Mouse (Mus musculus): ENCODE measurements around the gene Dusp7. TPM values are rescaled to one million over a fixed set of nuclear protein-coding genes. Genes with fewer than 3 reads are reported as not detected.

The Dusp7 gene
- total and polyA plus RNA-seq, 3 experiments, result 5.5 to 12.2 TPM; not detected in 1

- DNase-seq (ENCODE audit: low read depth, low spot score), result no peak
- no peak overlapping the region for H3K27ac ChIP-seq (ENCODE audit: control insufficient read depth, low read depth, low read length)
- peaks cover 0 to 23% of the 10 kb centered on the region in 2 experiments; a peak in 2 of 4 replicates for H3K4me1 ChIP-seq (ENCODE audit: control insufficient read depth in 1 of 2, insufficient read depth in 2 of 2, low read length in 2 of 2)
- H3K9me3 ChIP-seq (replicated peaks; ENCODE audit: insufficient read depth, low read length), result no peaks in the 10 kb centered on the region
- no peak for TF ChIP-seq CHD2 (IDR thresholded peaks at IDR 0.05; ENCODE audit: low read length)
- no peak for TF ChIP-seq MYB (IDR thresholded peaks at IDR 0.05; ENCODE audit: low read depth, low read length)
- no peak for TF ChIP-seq MAFK (IDR thresholded peaks at IDR 0.05; ENCODE audit: borderline replicate concordance, low read depth, low read length)
- no peak for TF ChIP-seq SIN3A (IDR thresholded peaks at IDR 0.05; ENCODE audit: low read length)
- TF ChIP-seq TAL1 (IDR thresholded peaks at IDR 0.05; ENCODE audit: low read length), result no peak
- no peak for TF ChIP-seq KAT2A (conservative IDR thresholded peaks at IDR 0.05; ENCODE audit: low read depth, low read length)
- no peak for TF ChIP-seq RCOR1 (IDR thresholded peaks at IDR 0.05; ENCODE audit: low read depth, low read length)
- no peak for TF ChIP-seq GATA1 (IDR thresholded peaks at IDR 0.05; ENCODE audit: low read depth, low read length)
- no peak for TF ChIP-seq MYC (IDR thresholded peaks at IDR 0.05; ENCODE audit: low read depth, low read length)
- no peak for TF ChIP-seq GABPA (IDR thresholded peaks at IDR 0.05; ENCODE audit: low read depth, low read length)
- no peak for TF ChIP-seq TBP (IDR thresholded peaks at IDR 0.05; ENCODE audit: low read depth, low read length)
- no peaks in the 10 kb centered on the region for H3K79me2 ChIP-seq (ENCODE audit: control insufficient read depth, insufficient read depth, low read length, poor library complexity)
- no peak overlapping the region for H3K9ac ChIP-seq (ENCODE audit: control insufficient read depth, low read depth, low read length, poor library complexity, severe bottlenecking)
- no peaks in the 10 kb centered on the region; a peak in 1 of 4 replicates for H3K27me3 ChIP-seq (ENCODE audit: control insufficient read depth in 1 of 2, insufficient read depth in 2 of 2, low read length in 2 of 2)
- H3K4me3 ChIP-seq (ENCODE audit: control insufficient read depth in 1 of 2, insufficient read depth in 1 of 2, low read depth in 2 of 2, low read length in 2 of 2), result 0 out of 4 replicates have a peak overlapping the region, but pooled peaks of 1 of the 2 experiments have one; percentile 6
- H3K36me3 ChIP-seq (ENCODE audit: control insufficient read depth in 1 of 2, insufficient read depth in 2 of 2, low read length in 2 of 2), result peaks cover 0 to 2% of the 10 kb centered on the region in 2 experiments; a peak in 2 of 4 replicates
Observed at GRCm38 (mm10) chr9:106421033-106421864, 52.8 kb downstream of the Dusp7 start.

DNA sequence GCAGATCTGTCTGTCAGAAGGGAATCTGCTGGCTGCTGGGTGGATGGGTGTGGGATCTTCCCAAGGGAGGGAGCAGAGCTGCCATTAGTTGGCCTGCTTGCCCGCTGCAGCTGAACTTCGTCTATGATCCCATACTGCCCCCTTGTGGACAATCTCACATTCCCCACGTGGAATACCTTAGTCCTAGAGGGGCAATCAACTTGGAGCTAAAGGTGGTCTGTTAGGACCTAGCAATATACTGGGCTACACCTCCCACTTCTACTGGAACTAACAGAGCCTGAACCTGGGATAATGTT lies 53.4 kb downstream of the Dusp7 start:
- H3K27ac ChIP-seq (ENCODE audit: control insufficient read depth, low read depth, low read length), result no peak overlapping the region
- H3K27me3 ChIP-seq (ENCODE audit: control insufficient read depth in 1 of 2, insufficient read depth in 2 of 2, low read length in 2 of 2), result no peaks in the 10 kb centered on the region; a peak in 1 of 4 replicates
- no peaks in the 10 kb centered on the region for H3K79me2 ChIP-seq (ENCODE audit: control insufficient read depth, insufficient read depth, low read length, poor library complexity)
- 0 out of 4 replicates have a peak overlapping the region, but pooled peaks of 1 of the 2 experiments have one; percentile 6 for H3K4me3 ChIP-seq (ENCODE audit: control insufficient read depth in 1 of 2, insufficient read depth in 1 of 2, low read depth in 2 of 2, low read length in 2 of 2)
- peaks cover 0 to 23% of the 10 kb centered on the region in 2 experiments; a peak in 2 of 4 replicates for H3K4me1 ChIP-seq (ENCODE audit: control insufficient read depth in 1 of 2, insufficient read depth in 2 of 2, low read length in 2 of 2)
- H3K9ac ChIP-seq (ENCODE audit: control insufficient read depth, low read depth, low read length, poor library complexity, severe bottlenecking), result no peak overlapping the region
- no peaks in the 10 kb centered on the region for H3K9me3 ChIP-seq (replicated peaks; ENCODE audit: insufficient read depth, low read length)
- peaks cover 0 to 2% of the 10 kb centered on the region in 2 experiments; a peak in 2 of 4 replicates for H3K36me3 ChIP-seq (ENCODE audit: control insufficient read depth in 1 of 2, insufficient read depth in 2 of 2, low read length in 2 of 2)
- peak; percentile 90 for DNase-seq (ENCODE audit: low read depth, low spot score)
- no peak for TF ChIP-seq CHD2 (IDR thresholded peaks at IDR 0.05; ENCODE audit: low read length)
- TF ChIP-seq USF2 (IDR thresholded peaks at IDR 0.05; ENCODE audit: borderline replicate concordance in 1 of 2, insufficient read depth in 1 of 2, low read depth in 1 of 2, low read length in 2 of 2), result no peak
- TF ChIP-seq TBP (IDR thresholded peaks at IDR 0.05; ENCODE audit: low read depth, low read length), result no peak
- TF ChIP-seq JUND (IDR thresholded peaks at IDR 0.05; ENCODE audit: low read depth, low read length), result no peak
- no peak for TF ChIP-seq POLR2A (IDR thresholded peaks at IDR 0.05; ENCODE audit: control insufficient read depth in 1 of 2, insufficient read depth in 1 of 2, low read depth in 1 of 2, low read length in 2 of 2, poor library complexity in 1 of 2)
- TF ChIP-seq TCF12 (IDR thresholded peaks at IDR 0.05; ENCODE audit: low read depth, low read length), result no peak
- peak; percentile 97 for TF ChIP-seq MYC (IDR thresholded peaks at IDR 0.05; ENCODE audit: low read depth, low read length)
- TF ChIP-seq SIN3A (IDR thresholded peaks at IDR 0.05; ENCODE audit: low read length), result peak; percentile 49; the same call in 1 of the 2 replicates
- TF ChIP-seq ELF1 (IDR thresholded peaks at IDR 0.05; ENCODE audit: low read depth, low read length), result no peak
- TF ChIP-seq ZMIZ1 (IDR thresholded peaks at IDR 0.05; ENCODE audit: low read depth, low read length), result no peak
- TF ChIP-seq SMC3 (IDR thresholded peaks at IDR 0.05; ENCODE audit: low read depth, low read length), result peak; percentile 84
- no peak for TF ChIP-seq TAL1 (IDR thresholded peaks at IDR 0.05; ENCODE audit: low read length)
- no peak for TF ChIP-seq NRF1 (IDR thresholded peaks at IDR 0.05; ENCODE audit: insufficient read depth, low read depth, low read length, poor library complexity, severe bottlenecking)
- no peak for TF ChIP-seq RCOR1 (IDR thresholded peaks at IDR 0.05; ENCODE audit: low read depth, low read length)
- TF ChIP-seq NELFE (IDR thresholded peaks at IDR 0.05; ENCODE audit: low read depth, low read length), result no peak
- no peak for TF ChIP-seq ZKSCAN1 (IDR thresholded peaks at IDR 0.05; ENCODE audit: low read depth, low read length)
- no peak for TF ChIP-seq MYB (IDR thresholded peaks at IDR 0.05; ENCODE audit: low read depth, low read length)
- TF ChIP-seq POLR2AphosphoS5 (IDR thresholded peaks at IDR 0.05; ENCODE audit: borderline replicate concordance, low read depth, low read length), result no peak
- TF ChIP-seq CTCF (IDR thresholded peaks at IDR 0.05 in 2 of 3, conservative IDR thresholded peaks at IDR 0.05 in 1 of 3; ENCODE audit: control insufficient read depth in 1 of 3, insufficient read depth in 1 of 3, low read depth in 2 of 3, low read length in 3 of 3, poor library complexity in 1 of 3, severe bottlenecking in 1 of 3), result peak; percentile 85 to 88 (median 86)
- TF ChIP-seq KAT2A (conservative IDR thresholded peaks at IDR 0.05; ENCODE audit: low read depth, low read length), result no peak
- TF ChIP-seq ETS1 (IDR thresholded peaks at IDR 0.05; ENCODE audit: low read depth, low read length), result no peak
- no peak for TF ChIP-seq MAZ (IDR thresholded peaks at IDR 0.05; ENCODE audit: low read depth, low read length)
- TF ChIP-seq E2F4 (IDR thresholded peaks at IDR 0.05; ENCODE audit: borderline replicate concordance, low read depth, low read length), result no peak
- TF ChIP-seq ZC3H11A (IDR thresholded peaks at IDR 0.05; ENCODE audit: low read depth, low read length), result peak; percentile 83
- TF ChIP-seq GABPA (IDR thresholded peaks at IDR 0.05; ENCODE audit: low read depth, low read length), result no peak
- TF ChIP-seq POLR2AphosphoS2 (IDR thresholded peaks at IDR 0.05; ENCODE audit: low read length), result no peak
- TF ChIP-seq MXI1 (IDR thresholded peaks at IDR 0.05; ENCODE audit: low read depth, low read length), result peak; percentile 67; the same call in 1 of the 2 replicates
